Mouse (Mus musculus): Measurements from ENCODE around the gene Kcnmb2.

The Kcnmb2 gene

DNA sequence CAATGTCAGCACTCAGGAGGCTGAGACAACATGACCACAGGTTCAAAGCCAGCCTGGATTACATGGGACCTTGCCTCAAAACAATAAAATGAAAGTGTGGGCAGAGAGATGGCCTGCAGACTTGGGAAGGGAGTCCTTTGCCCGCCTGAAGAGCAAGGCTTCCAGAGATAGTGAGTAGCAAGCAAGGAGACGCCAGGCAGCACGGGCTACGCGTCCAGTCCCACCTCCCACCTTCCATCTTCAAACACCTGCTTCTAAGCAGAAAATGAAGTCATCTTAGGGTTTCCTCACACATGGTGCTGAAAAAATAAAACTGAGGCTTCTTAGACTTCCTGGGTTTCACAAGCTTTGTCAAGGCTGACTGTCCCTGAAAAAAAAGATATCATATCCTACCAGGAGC is 109.3 kb downstream of the Kcnmb2 start:
- in situ Hi-C loops (cut with MboI; ENCODE audit: low sequenced_read_pairs) = no loop called here

DNA sequence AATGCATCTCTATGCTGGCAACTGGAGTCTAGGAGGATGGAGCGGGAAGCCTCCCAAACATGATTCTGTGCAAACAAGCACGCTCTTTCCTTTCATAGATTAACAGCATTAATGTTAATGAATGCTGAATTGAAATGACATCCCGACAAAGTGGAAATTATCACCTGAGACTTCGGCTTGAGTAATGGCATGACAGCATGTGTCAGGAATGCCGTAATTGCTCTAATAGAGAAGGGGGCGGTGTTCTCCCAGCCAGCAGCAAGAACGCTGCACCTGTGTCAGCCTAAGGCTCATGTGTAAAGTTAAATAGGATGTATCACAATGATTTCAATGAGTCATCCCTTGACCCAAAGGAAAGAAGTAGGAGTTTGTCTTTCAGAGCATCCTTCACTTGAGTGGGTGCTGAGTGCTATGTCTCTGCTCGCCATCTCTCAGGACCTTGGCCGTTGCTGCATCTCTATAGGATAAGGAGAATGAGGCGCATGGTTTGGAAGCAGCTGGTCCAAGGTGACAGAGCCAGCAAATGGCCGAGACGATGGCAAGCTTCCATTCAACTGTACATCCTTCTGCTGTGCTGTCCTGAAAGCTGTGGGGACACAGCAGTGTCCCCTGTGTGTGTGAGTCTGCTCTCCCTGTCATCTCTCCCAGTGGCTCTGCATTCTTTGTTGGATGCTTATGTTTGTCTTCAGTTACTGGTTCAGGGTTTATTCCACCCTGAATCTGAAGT is 110.1 kb downstream of the Kcnmb2 start:
- in situ Hi-C loops (cut with MboI; ENCODE audit: low sequenced_read_pairs) = no loop called here

DNA sequence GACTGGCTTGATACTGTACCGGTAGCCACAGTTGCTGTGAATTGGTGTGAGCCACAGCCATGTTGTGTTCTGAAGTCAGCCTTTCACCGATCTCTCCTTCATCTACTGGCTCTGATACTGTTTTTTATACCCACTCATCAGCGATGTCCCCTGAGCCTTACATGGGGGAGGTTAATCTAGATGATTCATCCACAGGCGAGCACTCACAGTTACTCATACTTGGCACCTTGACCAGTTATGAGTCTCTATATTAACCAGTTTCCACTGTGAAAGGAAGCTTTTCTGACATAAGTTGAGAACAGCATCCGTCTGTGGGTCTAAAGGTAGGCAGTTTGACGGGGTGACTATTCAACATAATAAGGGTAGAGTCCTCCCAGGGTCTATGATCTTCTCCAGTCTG is 118.7 kb downstream of the Kcnmb2 start:
- in situ Hi-C loops (cut with MboI; ENCODE audit: low sequenced_read_pairs) = no loop called here

DNA sequence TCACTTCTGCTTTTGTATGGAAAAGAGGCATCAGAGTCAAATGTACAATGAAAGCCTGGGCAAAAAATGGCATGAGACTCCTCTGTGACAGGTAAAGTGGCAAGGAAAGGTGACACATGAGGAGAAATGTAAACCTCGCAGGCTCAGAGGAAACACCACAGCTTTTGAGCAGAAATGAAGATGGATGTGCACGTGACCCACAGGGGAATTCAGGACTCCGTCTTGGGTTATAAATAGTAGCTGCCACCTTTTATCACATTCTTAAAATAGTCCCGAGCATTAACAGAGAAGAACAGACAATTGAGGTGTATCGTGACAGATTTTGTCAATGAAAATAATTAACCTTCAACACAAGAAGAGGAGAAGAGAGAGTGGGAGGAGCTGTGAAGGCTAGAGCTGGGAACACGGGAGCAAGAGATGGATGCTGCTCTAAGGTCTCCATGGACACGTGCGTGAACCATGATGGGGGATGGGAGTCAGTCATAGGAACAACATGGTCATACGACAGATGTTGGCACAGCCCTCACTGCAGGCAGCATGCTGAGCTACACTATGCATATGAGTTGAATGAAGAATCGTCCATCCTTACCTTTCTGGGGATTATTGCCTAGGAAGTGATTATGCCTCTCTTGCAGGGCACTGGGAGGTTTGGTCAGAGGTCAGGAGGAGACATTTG is 127.2 kb downstream of the Kcnmb2 start:
- in situ Hi-C loops (cut with MboI; ENCODE audit: low sequenced_read_pairs) = no loop called here

DNA sequence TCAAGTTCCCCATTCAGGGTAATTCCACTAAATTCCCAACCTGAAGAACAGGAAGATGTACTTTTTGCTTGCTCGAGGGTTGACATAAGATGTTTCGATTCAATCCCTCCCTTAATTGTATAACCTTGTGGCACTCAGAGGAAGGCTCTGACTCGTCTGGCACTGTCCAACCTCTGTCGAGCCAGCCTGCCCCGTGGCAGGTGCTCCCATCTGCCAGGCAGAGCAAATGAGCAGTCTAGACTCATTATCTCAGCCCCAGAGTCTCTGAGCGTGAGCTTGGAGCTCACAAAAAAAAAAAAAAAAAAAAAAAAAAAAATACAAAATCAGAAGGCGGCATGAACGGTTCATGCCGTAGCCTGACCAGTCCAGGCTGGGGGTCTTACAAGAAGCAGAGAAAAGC is 130.1 kb downstream of the Kcnmb2 start:
- in situ Hi-C loops (cut with MboI; ENCODE audit: low sequenced_read_pairs) = no loop called here

DNA sequence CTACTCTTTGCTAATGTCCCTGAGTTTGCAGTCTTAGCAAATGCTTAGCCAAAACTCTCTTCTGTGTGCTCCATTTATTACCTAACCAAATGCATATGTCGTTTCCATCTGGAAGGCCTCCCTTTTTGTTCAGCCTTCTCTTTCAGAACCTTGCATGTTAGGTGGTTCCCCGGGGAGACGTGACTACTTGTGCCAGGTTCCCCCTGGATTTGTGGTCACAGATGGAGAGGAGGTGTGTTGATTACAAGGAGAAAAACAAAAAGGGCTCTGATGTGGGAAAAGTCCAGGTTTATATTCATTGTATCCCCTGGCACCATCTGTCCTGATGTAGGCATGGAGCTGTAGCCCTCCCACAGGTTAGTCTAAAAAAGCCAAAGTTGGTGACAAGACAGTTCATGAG is 141.5 kb downstream of the Kcnmb2 start:
- in situ Hi-C loops (cut with MboI; ENCODE audit: low sequenced_read_pairs) = no loop called here

DNA sequence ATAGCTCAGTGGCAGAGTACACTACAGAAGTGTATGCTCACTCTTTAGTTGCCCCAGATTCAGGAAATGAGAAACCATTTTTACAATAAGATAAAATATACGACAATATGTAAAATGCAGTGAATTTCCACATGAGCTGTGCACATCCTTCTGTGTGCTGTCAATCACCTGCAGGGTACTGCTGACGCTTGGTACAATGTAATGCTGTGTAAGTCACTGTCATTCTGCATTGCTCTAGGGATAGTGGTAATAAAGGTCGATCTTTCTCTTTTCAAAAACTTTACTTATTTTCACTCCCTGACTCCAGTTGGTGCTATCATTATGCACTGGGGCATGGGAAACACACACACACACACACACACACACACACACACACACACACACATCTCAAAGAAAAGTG is 146.5 kb downstream of the Kcnmb2 start:
- in situ Hi-C loops (cut with MboI; ENCODE audit: low sequenced_read_pairs) = no loop called here

DNA sequence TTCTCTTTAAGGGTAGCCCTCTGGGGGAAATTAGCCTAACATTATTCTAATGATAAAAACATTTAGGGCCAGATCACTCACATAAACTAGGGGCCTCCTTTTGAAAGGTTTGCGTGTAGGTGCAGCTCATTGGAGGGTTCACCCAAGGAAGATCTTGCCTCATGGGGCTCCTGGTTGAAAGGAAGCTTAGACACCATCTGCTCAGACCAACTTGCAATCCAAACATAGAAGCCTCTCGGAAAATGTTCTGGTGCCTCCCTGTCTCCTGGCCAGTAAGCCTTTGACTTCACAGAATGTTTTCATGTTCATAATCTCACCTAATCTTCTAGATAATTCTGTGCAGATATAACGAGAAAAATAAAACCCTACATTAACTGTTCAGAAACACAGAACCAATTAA is 150.3 kb downstream of the Kcnmb2 start:
- in situ Hi-C loops (cut with MboI; ENCODE audit: low sequenced_read_pairs) = no loop called here

DNA sequence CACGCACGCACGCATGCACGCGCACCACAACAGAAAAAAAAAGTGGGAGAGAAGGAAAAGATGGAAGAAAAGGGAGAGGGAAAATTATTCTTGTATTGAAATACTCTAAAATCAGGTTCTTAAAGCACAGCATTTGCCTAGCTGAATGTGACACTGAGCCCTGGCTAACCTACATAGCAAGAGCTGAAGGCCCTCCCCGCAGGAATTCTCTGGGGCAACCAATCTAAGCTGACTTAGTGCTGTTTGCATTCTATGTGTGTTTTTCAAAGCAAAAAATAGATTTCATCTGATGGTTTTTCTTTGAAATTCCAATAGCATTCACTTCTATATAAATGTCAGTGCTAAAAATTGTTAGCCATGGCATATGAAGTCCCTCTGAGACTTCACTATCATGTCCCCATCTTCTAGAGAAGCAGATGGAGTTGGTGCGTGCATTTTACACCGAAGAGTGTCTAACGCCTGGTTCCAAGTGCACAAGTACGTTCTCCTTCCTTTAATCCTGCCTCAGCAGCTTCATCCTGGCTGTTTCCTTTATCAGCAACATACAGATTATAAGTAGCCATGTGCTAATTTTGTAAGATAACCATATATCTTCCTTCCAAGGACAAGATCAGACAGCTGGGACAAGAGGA is 151.4 kb downstream of the Kcnmb2 start:
- in situ Hi-C loops (cut with MboI; ENCODE audit: low sequenced_read_pairs) = no loop called here

DNA sequence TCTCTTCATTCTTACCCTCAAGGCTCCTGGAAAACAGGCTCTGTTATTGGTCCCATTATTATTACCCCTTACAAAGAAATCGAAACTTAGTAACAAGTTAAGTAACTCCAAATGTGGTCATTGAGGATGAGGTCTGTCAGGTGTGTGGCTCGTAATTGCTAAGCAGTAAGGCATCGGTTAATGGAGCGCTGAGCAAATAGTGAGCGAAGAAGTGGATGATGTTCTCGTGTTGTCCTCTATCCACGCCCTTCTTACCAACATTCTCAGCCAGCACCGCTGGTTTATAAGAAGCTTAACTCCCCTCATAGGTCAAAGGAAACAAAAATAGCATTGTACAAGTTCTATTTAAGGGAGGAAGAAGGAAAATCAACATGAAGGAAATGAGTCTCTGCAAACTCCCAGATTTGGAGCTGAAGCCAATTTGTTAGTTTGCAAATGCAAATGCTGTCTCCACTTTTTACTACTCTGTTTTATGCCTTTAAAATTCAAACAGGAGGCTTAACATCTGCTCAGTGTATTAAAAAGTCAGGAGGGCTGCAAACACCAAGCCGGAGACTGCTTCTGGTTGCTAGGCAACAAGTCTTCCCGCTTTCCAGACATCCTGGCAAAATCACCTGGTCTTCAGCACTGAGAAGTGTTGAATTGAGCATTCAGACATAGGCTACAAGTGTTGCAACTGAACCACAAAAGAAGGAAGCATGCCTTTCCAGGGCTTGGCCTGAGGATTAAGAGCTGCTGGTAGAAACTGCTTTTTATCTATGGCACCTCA is 157.8 kb downstream of the Kcnmb2 start:
- in situ Hi-C loops (cut with MboI; ENCODE audit: low sequenced_read_pairs) = no loop called here

DNA sequence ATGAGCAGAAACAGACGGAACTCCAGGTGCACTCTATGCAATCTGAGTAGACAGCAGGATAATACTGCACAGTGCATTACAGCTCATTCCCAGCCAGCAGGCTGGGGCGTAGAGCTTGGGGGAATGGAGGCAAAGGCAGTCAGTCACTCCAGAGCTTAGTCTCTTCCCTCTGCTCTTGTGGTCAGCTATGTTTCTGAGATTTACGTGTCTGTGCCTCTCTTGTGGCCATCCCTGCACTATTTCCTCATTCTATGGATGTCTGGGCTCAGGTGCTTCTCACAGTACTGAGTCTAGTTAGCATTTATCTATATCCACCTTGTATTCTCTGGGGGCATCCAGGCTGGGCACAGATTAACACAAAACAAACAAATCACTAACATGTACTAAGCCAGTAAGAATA is 160.4 kb downstream of the Kcnmb2 start:
- in situ Hi-C loops (cut with MboI; ENCODE audit: low sequenced_read_pairs) = no loop called here

DNA sequence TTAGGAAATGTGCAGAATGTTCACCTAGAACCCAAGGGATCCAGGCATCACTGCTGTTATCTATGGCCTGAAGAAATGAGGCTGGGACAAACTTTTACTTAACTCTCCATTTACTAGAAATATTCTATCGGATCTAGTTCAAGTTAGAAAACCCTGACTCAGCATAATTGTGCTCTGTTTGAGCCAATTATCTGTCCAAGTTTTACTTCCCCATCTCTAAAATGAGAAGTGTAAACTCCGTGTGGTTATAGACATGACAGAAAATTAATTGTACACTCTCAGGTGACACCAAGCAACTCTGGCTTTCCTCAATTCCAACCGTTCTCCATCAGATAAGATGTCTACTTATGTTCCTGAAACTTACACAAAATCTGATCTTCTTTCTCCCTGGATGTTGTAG is 161.0 kb downstream of the Kcnmb2 start:
- in situ Hi-C loops (cut with MboI; ENCODE audit: low sequenced_read_pairs) = no loop called here

DNA sequence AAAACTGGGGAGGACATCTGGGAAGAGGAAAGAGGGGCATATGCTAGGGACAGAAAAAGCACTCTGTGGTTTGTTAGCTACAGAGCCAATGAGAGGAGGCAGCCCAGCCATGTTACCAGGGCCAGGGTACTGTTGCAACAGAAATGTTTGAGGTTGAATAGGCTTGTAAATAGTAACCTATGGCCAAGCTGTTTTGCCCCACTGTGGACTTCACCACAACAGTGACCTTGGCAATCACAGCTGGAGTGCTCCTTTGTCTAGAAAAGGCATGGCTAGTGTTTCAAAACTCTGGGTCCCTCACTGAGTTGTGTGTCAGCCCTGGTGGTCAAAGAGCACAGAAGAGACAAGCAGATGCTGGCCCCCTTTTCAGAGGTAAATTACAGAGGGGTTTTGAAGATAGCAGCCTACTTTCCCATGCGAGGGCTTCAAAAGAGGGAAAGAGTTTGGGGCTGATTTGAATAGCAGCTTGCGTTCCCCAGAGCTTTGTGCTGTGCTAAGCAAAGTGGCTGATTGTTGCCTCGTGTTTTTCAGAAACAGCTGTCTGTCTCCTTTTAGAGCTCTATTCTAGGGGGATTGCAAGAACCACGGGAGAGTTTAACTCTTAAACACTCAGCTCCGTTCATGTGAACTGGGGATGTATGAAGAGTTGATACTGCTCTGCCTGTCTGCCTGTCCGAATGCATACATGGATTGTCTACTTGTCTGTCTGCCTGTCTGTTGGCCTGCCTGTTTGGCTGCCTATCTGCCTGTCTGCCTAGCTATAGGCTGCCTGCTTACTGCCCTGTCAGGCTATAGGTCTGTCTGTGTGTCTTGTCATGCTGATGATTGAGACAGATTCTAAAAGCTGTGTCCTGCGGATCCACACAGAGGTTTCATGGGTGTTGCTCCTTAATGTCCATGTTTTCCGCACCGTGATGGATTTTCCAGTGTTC is 165.0 kb downstream of the Kcnmb2 start:
- in situ Hi-C loops (cut with MboI; ENCODE audit: low sequenced_read_pairs) = no loop called here

DNA sequence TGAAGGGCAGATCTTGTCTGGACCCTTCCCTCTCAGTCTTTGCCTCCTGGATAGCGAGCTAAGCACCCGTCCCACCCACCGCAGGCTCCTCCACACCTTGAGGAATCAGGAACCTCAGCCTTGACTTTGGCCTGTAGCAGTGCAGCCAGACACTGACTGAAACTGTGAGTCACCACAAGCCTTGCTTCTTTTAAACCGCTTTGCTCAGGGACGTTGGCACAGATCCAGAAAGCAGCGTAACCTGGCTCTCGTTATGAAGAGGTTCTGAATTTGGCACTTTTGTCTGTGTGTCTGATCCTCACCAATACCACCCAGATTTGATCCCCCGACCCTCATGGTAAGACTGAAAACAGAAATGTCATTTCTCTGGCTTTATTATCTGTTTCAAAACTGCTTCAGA is 171.6 kb downstream of the Kcnmb2 start:
- in situ Hi-C loops (cut with MboI; ENCODE audit: low sequenced_read_pairs) = no loop called here

DNA sequence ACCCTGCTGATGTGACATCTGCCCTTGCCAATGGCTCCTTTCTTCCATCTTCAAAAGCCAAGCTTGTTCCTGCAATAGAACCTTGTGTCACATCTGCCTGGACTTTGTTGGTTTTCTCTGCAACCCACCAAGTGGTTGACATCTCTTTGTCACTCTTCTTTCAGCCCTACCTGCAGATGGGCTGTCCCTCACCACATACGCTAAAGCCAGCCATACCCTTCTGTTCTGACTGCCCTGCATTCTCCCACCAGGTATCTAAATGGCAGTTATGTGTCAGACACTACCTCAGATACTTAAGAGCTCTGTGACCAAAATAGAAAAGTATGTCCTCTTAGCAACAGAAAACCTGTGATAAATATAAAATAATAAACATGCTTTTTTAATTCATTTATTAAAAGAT is 186.5 kb downstream of the Kcnmb2 start:
- in situ Hi-C loops (cut with MboI; ENCODE audit: low sequenced_read_pairs) = no loop called here

DNA sequence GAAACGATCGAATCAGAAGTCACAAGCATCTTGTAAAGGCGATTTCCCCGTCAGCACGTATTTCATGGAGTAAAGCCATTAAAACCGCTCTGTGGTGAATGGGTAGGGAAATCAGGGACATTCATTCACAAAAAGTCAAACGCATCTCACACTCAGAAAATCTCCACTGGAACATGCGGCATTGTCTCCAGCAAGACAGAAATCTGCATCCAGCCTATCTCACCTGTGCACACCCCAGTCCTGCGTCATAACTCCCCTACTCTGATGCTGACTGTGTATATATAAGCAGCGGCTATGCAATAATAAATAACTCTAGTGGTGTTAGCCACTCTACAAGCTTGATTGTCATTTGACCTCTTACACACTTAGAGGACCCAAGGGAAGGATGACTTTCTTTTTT is 199.1 kb downstream of the Kcnmb2 start:
- in situ Hi-C loops (cut with MboI; ENCODE audit: low sequenced_read_pairs) = no loop called here

DNA sequence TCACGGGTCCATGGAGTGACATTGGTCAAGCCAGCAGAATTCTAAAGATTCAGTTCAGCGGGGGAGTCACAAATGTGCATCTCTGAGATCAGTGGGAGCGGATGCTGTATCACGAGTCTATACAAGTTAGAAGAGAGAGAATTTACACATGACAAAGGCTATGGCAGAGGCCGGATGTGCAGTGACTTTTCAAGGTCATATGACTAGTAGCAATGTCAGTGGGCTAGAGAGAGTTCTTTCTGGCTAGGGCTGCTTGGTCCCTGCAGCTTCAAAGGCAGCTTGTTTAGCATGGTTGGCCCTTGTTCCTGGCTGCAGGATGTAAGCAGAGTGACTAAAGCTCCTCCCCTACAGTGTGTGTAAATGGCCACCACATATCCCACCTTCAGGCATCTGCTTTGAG is 217.5 kb downstream of the Kcnmb2 start:
- in situ Hi-C loops (cut with MboI; ENCODE audit: low sequenced_read_pairs) = no loop called here

DNA sequence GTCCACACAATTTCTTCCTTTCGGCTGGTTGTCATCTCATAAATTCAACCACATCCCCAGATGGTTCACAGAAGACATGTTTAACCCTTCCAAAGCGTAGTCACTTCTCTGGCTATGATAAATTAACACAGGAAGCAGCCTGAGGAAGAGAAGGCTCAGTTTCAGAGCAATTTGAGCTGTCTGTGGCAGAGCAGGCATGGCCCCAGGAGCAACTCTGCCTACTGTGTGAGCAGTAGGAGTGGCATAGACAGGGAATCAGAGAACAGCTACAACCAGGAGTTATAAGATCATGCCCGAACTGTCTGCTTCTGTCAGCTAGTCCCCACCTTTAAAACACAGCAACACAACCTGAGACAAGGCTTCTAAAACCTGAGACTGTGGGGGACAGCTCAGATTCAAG is 219.4 kb downstream of the Kcnmb2 start:
- in situ Hi-C loops (cut with MboI; ENCODE audit: low sequenced_read_pairs) = no loop called here

DNA sequence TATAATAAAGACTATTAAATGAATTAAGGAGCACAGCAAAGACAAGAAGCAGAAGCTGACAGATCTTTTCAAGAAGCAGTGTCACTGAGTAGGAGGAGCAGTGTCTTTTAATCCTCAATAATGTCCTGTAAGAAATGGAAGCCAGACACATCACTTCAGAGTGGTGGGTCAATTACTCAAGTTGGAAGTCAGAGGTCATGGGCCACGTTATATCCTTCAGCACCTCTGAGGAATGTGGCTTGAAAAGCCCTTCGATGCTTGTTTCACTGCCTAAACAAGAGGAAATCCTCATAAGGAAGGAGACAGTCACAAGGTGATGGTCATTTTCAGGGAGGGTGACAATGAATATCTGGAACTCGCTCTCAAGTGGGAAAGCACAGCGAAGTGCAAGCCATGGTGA is 223.1 kb downstream of the Kcnmb2 start:
- in situ Hi-C loops (cut with MboI; ENCODE audit: low sequenced_read_pairs) = no loop called here

DNA sequence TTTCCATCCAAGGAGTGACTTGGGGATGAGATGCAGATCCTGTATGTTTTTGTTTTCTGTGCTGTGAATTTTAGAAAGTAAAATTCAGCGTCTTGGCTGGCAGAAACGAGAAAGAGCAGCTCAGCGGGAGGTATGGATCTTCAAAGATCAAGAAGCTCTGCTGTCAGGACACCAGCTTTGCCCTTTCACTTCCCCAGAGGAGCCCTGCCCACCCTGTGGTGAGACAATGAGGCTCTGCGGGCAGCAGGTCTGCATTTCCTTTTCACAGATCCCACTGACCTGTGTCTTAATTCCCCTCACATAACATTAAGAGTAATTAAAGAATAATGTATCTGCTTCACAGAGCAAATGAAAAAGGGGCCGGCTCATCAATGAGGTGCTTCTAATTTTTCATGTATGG is 226.1 kb downstream of the Kcnmb2 start:
- in situ Hi-C loops (cut with MboI; ENCODE audit: low sequenced_read_pairs) = no loop called here

DNA sequence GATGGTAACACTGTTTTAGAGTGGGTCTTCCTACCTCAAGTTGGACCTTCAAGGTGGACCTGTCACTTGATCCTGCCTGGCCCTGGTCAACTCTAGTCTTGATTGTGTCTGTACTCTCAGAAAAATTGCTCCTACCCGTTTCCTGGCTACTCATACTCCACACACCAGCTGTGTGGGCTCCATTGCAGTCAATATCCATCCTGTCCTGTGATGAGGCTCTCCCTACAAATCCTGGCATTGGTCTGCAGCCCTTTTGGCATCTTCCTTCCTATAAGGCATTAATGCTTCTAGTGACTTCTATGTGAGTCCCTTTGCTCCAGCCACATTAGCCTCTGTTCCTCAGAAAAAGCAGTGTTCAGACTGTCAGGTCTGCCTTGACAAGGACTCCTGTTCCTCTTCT is 228.4 kb downstream of the Kcnmb2 start:
- in situ Hi-C loops (cut with MboI; ENCODE audit: low sequenced_read_pairs) = no loop called here
